Mouse (Mus musculus) CH12.LX (cell line): ENCODE results near the gene Rab20. TPM values are rescaled to one million over a fixed set of nuclear protein-coding genes. Genes with fewer than 3 reads are reported as not detected.

Experiments
- DNase-seq: peaks from one replicate; pipeline ENCODE4 v3.0.0-alpha.2; 2013; ENCODE audit errors: extremely low read depth
- H3K27ac ChIP-seq: 2 replicates; pipeline ENCODE4 v1.5.1; 2012; ENCODE audit warnings: low read depth, mild to moderate bottlenecking, control low read depth, moderate library complexity; ENCODE audit not compliant: insufficient read depth
- H3K27me3 ChIP-seq: replicated peaks from 2 replicates; pipeline ENCODE3; 2012; ENCODE audit warnings: inconsistent platforms
- H3K36me3 ChIP-seq, 2 experiments: replicated peaks in 1 of 2; 2 replicates each; pipeline versions ENCODE3 to v1.6.1; 2012; ENCODE audit warnings: inconsistent platforms in 1 of 2, low read length in 1 of 2, mild to moderate bottlenecking in 1 of 2, mixed read lengths in 1 of 2, moderate library complexity in 1 of 2; ENCODE audit not compliant: control insufficient read depth in 1 of 2, insufficient read depth in 1 of 2
- H3K4me1 ChIP-seq, 2 experiments: 2 replicates each; pipeline ENCODE4 v1.6.1; 2012; ENCODE audit warnings: inconsistent platforms in 1 of 2, moderate library complexity in 1 of 2; ENCODE audit not compliant: insufficient read depth in 2 of 2, control insufficient read depth in 1 of 2
- H3K4me2 ChIP-seq: 2 replicates; pipeline ENCODE4 v1.6.1; 2012; ENCODE audit warnings: low read depth, mild to moderate bottlenecking, control low read depth; ENCODE audit not compliant: poor library complexity, insufficient read depth, severe bottlenecking
- H3K4me3 ChIP-seq, 3 experiments: fragments of 150-350 bp in 1 of 3; sonication (generic) in 1 of 3; replicated peaks in 1 of 3; 2 replicates each; pipeline versions ENCODE3 to v1.5.1; 2011 to 2012; ENCODE audit warnings: low read depth in 2 of 3, low read length in 2 of 3, mild to moderate bottlenecking in 2 of 3, moderate library complexity in 2 of 3, control low read depth in 1 of 3, improper control_type of control experiment in 1 of 3, inconsistent platforms in 1 of 3, mixed read lengths in 1 of 3; ENCODE audit not compliant: poor library complexity in 1 of 3
- H3K79me2 ChIP-seq: replicated peaks from 2 replicates; pipeline ENCODE4 v1.6.1; 2012; ENCODE audit warnings: mild to moderate bottlenecking, moderate library complexity; ENCODE audit not compliant: control insufficient read depth, poor library complexity, insufficient read depth, severe bottlenecking; ENCODE audit errors: extremely low read depth
- H3K9ac ChIP-seq: 2 replicates; pipeline ENCODE4 v1.6.1; 2012; ENCODE audit warnings: low read depth, mild to moderate bottlenecking, control low read depth, moderate library complexity; ENCODE audit not compliant: insufficient read depth
- H3K9me3 ChIP-seq: replicated peaks from 2 replicates; pipeline ENCODE3; 2012; ENCODE audit warnings: low read length, inconsistent platforms, mixed read lengths
- CHD2 ChIP-seq: IDR thresholded peaks from 2 replicates; pipeline ENCODE4 v1.6.1; 2011; ENCODE audit warnings: low read length, improper control_type of control experiment
- ETS1 ChIP-seq: conservative IDR thresholded peaks from 2 replicates; pipeline ENCODE4 v1.6.1; 2012; ENCODE audit warnings: low read depth, mild to moderate bottlenecking, inconsistent platforms, low read length, improper control_type of control experiment, moderate library complexity
- GABPA ChIP-seq: IDR thresholded peaks from 2 replicates; pipeline ENCODE4 v1.6.1; 2012; ENCODE audit warnings: low read depth, low read length, improper control_type of control experiment, inconsistent platforms; ENCODE audit not compliant: insufficient replicate concordance
- HCFC1 ChIP-seq: IDR thresholded peaks from 2 replicates; pipeline ENCODE4 v1.6.1; 2012; ENCODE audit warnings: low read depth, mild to moderate bottlenecking, inconsistent platforms, low read length, improper control_type of control experiment
- JUN ChIP-seq: IDR thresholded peaks from 2 replicates; pipeline ENCODE4 v1.6.1; 2011; ENCODE audit warnings: low read depth, mild to moderate bottlenecking, low read length, improper control_type of control experiment, moderate library complexity; ENCODE audit not compliant: insufficient read depth
- JUND ChIP-seq: conservative IDR thresholded peaks from 2 replicates; pipeline ENCODE4 v1.6.1; 2011; ENCODE audit warnings: low read depth, low read length, improper control_type of control experiment
- KAT2A ChIP-seq: IDR thresholded peaks from 2 replicates; pipeline ENCODE4 v1.6.1; 2012; ENCODE audit warnings: low read length, improper control_type of control experiment, inconsistent platforms; ENCODE audit not compliant: insufficient replicate concordance
- MAZ ChIP-seq: IDR thresholded peaks from 2 replicates; pipeline ENCODE4 v1.6.1; 2012; ENCODE audit warnings: low read depth, mild to moderate bottlenecking, inconsistent platforms, low read length, improper control_type of control experiment, moderate library complexity
- NRF1 ChIP-seq: IDR thresholded peaks from 2 replicates; pipeline ENCODE4 v1.6.1; 2014; ENCODE audit warnings: low read depth, mild to moderate bottlenecking, inconsistent platforms, low read length, improper control_type of control experiment, moderate library complexity
- PAX5 ChIP-seq: IDR thresholded peaks from 2 replicates; pipeline ENCODE4 v1.6.1; 2012; ENCODE audit warnings: low read length, inconsistent platforms, mixed read lengths
- RCOR1 ChIP-seq: conservative IDR thresholded peaks from 2 replicates; pipeline ENCODE4 v1.6.1; 2012; ENCODE audit warnings: low read depth, mild to moderate bottlenecking, inconsistent platforms, low read length, improper control_type of control experiment
- SMC3 ChIP-seq: IDR thresholded peaks from 2 replicates; pipeline ENCODE4 v1.6.1; 2011; ENCODE audit warnings: low read depth, low read length, improper control_type of control experiment
- USF1 ChIP-seq: IDR thresholded peaks from 2 replicates; pipeline ENCODE4 v1.6.1; 2014; ENCODE audit warnings: low read depth, mild to moderate bottlenecking, inconsistent platforms, low read length, improper control_type of control experiment
- ZMIZ1 ChIP-seq: IDR thresholded peaks from 2 replicates; pipeline ENCODE4 v1.6.1; 2012; ENCODE audit warnings: low read depth, mild to moderate bottlenecking, inconsistent platforms, low read length, improper control_type of control experiment
- ZNF384 ChIP-seq: IDR thresholded peaks from 2 replicates; pipeline ENCODE4 v1.6.1; 2012; ENCODE audit warnings: low read depth, low read length, improper control_type of control experiment, inconsistent platforms
- dilution Hi-C: fragments of 300-500 bp; cut with MboI; formaldehyde crosslinking; loops from 2 replicates; pipeline ENCODE4 v1.14.3; 2020; ENCODE audit warnings: low sequenced_read_pairs; ENCODE audit not compliant: extremely low pct_unique_long_range_greater_than_20kb, extremely low pct_ligation_motif_present
- in situ Hi-C: fragments of 300-500 bp; cut with MboI; formaldehyde crosslinking; loops from 3 replicates; pipeline ENCODE4 v1.14.3; 2019; ENCODE audit warnings: low sequenced_read_pairs, low pct_ligation_motif_present, low pct_unique_long_range_greater_than_20kb, mixed read lengths
- polyA plus RNA-seq: library from polyadenylated mRNA; unstranded; fragments of >175 nt; gene quantifications from 2 replicates; pipeline ENCODE4 v1.2.1, GENCODE M21; 2012; ENCODE audit warnings: low read depth; ENCODE audit not compliant: insufficient read length
- total RNA-seq, 2 experiments: library from RNA; depleted of rRNA; stranded (reverse); fragments of 300-350 nt in 1 of 2; fragments of >200 nt in 1 of 2; gene quantifications; 2 replicates each; pipeline ENCODE4 v1.2.3; 2012 to 2014

The Rab20 gene
- total and polyA plus RNA-seq, 3 experiments = 12.8 to 22.8 (median 18.2) TPM

- H3K36me3 ChIP-seq = peaks cover 67 to 88% of the 10 kb centered on the region in 2 experiments
- in situ Hi-C loops (loop anchor here (25.0 kb wide), 1 partner anchor 89 kb away; no protein-coding TSS in a partner anchor), dilution Hi-C loops (no loop called here)
Measured at GRCm38 (mm10) chr8:11523331-11523730, 44.8 kb upstream of the Rab20 start.

GRCm38 (mm10) chr8:11518676-11519075, 40.2 kb upstream of the Rab20 start:
- H3K4me1 ChIP-seq = no peaks in the 10 kb centered on the region
- TF ChIP-seq MAZ = no peak
- no peak for TF ChIP-seq RCOR1
- TF ChIP-seq, all 38 proteins: peak for 0
- H3K4me2 ChIP-seq = no peak overlapping the region
- no peak for DNase-seq
- in situ Hi-C loops = loop anchor here (25.0 kb wide), 1 partner anchor 94 kb away; no protein-coding TSS in a partner anchor
- H3K4me3 ChIP-seq = no peak overlapping the region
- dilution Hi-C loops = no loop called here
- H3K27me3 ChIP-seq = no peaks in the 10 kb centered on the region
- H3K9me3 ChIP-seq = no peaks in the 10 kb centered on the region
- no peaks in the 10 kb centered on the region for H3K79me2 ChIP-seq
- no peak overlapping the region for H3K9ac ChIP-seq
- peaks cover 83 to 99% of the 10 kb centered on the region in 2 experiments for H3K36me3 ChIP-seq
- H3K27ac ChIP-seq = no peak overlapping the region

More at GRCm38 (mm10) chr8:11523331-11523730, 44.8 kb upstream of the Rab20 start:
- Histone ChIP-seq H3K9me3 (no peaks in the 10 kb centered on the region), H3K27me3 (no peaks in the 10 kb centered on the region), H3K4me3 (no peak overlapping the region), H3K27ac (no peak overlapping the region), H3K79me2 (no peaks in the 10 kb centered on the region), H3K4me1 (peaks cover 0 to 8% of the 10 kb centered on the region in 2 experiments; a peak in 2 of 4 replicates), H3K9ac (no peak overlapping the region), H3K4me2 (no peak overlapping the region)
- TF ChIP-seq GABPA (no peak), PAX5 (no peak), NRF1 (no peak), KAT2A (no peak), JUND (no peak), CHD2 (no peak), USF1 (no peak), ZMIZ1 (no peak), HCFC1 (no peak), JUN (no peak), RCOR1 (no peak)
- no peak for DNase-seq

GRCm38 (mm10) chr8:11518056-11518396, 39.5 kb upstream of the Rab20 start:
- Histone ChIP-seq H3K4me1 (no peaks in the 10 kb centered on the region), H3K9me3 (no peaks in the 10 kb centered on the region), H3K36me3 (peaks cover 88 to 99% of the 10 kb centered on the region in 2 experiments), H3K9ac (no peak overlapping the region), H3K27ac (no peak overlapping the region), H3K4me2 (no peak overlapping the region), H3K4me3 (no peak overlapping the region), H3K79me2 (no peaks in the 10 kb centered on the region), H3K27me3 (no peaks in the 10 kb centered on the region)
- no peak for TF ChIP-seq HCFC1
- TF ChIP-seq ETS1 = no peak
- no peak for TF ChIP-seq NRF1
- no peak for TF ChIP-seq ZNF384
- TF ChIP-seq SMC3 = no peak
- no peak for DNase-seq
- in situ Hi-C loops = loop anchor here (25.0 kb wide), 1 partner anchor 94 kb away; no protein-coding TSS in a partner anchor
- dilution Hi-C loops = no loop called here
